Mouse (Mus musculus) hindbrain, embryonic 10.5 days (tissue): ENCODE measurements around the gene Rai14. TPM values are rescaled to one million over a fixed set of nuclear protein-coding genes. Genes with fewer than 3 reads are reported as not detected.

Experiments
- DNase-seq: peaks from one replicate; pipeline ENCODE4 v3.0.0-alpha.2; 2017; ENCODE audit warnings: low spot score
- H3K27ac ChIP-seq: fragments of 300-500 bp; sonication (generic); 2 replicates; pipeline ENCODE4 v1.5.1; 2016; ENCODE audit warnings: mild to moderate bottlenecking, moderate library complexity
- H3K27me3 ChIP-seq: fragments of 300-500 bp; sonication (generic); 2 replicates; pipeline ENCODE4 v1.6.1; 2016; ENCODE audit warnings: mild to moderate bottlenecking; ENCODE audit not compliant: poor library complexity, insufficient read depth, severe bottlenecking
- H3K36me3 ChIP-seq: fragments of 300-500 bp; sonication (generic); 2 replicates; pipeline ENCODE4 v1.6.1; 2016; ENCODE audit warnings: mild to moderate bottlenecking, moderate library complexity
- H3K4me1 ChIP-seq: fragments of 300-500 bp; sonication (generic); replicated peaks from 2 replicates; pipeline ENCODE4 v1.6.1; 2016; ENCODE audit warnings: mild to moderate bottlenecking
- H3K4me3 ChIP-seq: fragments of 300-500 bp; sonication (generic); 2 replicates; pipeline ENCODE4 v1.5.1; 2016; ENCODE audit warnings: mild to moderate bottlenecking, moderate library complexity
- H3K9me3 ChIP-seq: fragments of 300-500 bp; sonication (generic); 2 replicates; pipeline ENCODE4 v1.6.1; 2016; ENCODE audit warnings: mild to moderate bottlenecking, moderate library complexity
- WGBS: fragments of 180-500 bp; shearing (Covaris S2); methylation state at CpG from one replicate; pipeline ENCODE4 v1.1.7; 2016; 5-methylcytosine and 5-hydroxymethylcytosine counted together
- polyA plus RNA-seq: library from polyadenylated mRNA; unstranded; fragments of >200 nt; fragmentation: Nextera tagmentation; extraction: Ambion mirVana; gene quantifications from 2 replicates; pipeline ENCODE4 v1.2.1, GENCODE M21; 2016

Gene Rai14
- polyA plus RNA-seq, 1 experiment from 2014 or later, result 72.2 TPM

DNA sequence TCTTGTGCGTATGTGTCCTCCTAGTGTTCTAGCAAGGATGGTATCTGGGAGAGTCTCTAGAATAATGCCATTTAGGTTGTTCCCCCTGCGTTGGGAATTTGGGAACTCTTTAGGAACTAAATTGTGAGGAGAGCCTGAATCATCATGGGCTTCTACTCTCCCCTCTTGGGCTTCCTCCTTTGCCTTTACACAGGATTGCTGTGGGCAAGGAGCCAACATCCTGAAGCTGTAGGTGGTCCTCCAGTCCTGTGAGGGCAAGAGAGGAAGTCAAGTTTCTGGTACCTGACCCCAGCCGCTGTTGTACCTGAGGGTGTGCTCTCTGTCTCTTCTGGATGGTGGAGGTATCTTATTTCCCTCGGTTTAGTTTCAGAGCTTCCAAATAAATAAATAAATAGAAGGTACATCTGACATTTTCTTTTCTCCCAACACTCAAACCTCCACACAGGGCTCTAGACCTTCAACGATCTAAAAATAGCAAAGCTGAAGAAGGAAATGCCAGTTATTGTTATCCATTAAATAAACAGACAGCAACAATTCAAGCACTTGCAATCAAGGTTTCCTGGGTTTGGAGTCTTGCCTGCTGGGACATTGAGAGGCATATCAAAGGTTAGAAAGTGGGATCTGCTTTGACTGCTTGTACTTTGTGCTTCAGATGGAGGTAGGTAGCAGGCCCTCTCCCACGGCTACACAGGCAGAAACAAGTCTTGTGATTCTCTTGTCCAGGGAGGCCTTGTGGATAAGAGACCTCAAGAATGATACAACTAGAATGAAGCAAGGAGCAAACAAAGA is 24.1 kb upstream of the Rai14 start:
- Histone ChIP-seq H3K27ac (no peak overlapping the region), H3K36me3 (no peaks in the 10 kb centered on the region), H3K27me3 (no peaks in the 10 kb centered on the region), H3K4me3 (no peak overlapping the region), H3K9me3 (no peaks in the 10 kb centered on the region), H3K4me1 (0 out of 2 replicates have a peak, but pooled peaks cover 8% of the 10 kb centered on the region)
- WGBS, result 83% methylated on average over 6 of the region's 6 CpGs
- DNase-seq, result no peak

GRCm38 (mm10) chr15:10735948-10736347 is 21.5 kb upstream of the Rai14 start:
- Histone ChIP-seq H3K4me1 (0 out of 2 replicates have a peak, but pooled peaks cover 4% of the 10 kb centered on the region), H3K4me3 (no peak overlapping the region), H3K9me3 (no peaks in the 10 kb centered on the region), H3K27me3 (no peaks in the 10 kb centered on the region), H3K36me3 (no peaks in the 10 kb centered on the region), H3K27ac (no peak overlapping the region)
- DNase-seq, result no peak
- WGBS, result 90% methylated on average over 4 of the region's 4 CpGs

GRCm38 (mm10) chr15:10735216-10735615 is 20.8 kb upstream of the Rai14 start:
- Histone ChIP-seq H3K27ac (no peak overlapping the region), H3K27me3 (no peaks in the 10 kb centered on the region), H3K9me3 (no peaks in the 10 kb centered on the region), H3K4me3 (no peak overlapping the region), H3K36me3 (no peaks in the 10 kb centered on the region), H3K4me1 (0 out of 2 replicates have a peak, but pooled peaks cover 4% of the 10 kb centered on the region)
- 79% methylated on average over 8 of the region's 8 CpGs for WGBS
- DNase-seq, result no peak

DNA sequence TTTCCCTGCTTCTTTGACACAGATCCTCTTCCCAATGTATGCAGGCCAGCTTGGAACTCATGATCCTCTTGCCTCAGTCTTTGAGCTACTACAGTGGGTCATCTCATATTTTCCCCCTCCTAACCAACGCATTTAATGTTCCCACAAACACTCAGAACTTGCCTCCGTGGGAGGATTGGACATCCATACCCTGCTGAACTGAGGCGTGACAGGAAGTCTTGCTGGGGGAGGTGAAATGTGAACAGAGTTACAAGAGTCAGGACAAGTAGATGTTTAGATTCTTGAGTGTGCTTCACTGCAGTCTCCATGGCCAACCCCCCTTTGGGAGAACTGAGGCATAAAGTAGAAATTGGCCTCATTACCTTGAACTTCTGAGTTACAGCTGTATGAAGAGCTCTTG is 17.0 kb upstream of the Rai14 start:
- Histone ChIP-seq H3K27me3 (no peaks in the 10 kb centered on the region), H3K4me3 (no peak overlapping the region), H3K36me3 (no peaks in the 10 kb centered on the region), H3K27ac (no peak overlapping the region), H3K9me3 (0 out of 2 replicates have a peak, but pooled peaks cover 2% of the 10 kb centered on the region), H3K4me1 (0 out of 2 replicates have a peak, but pooled peaks cover 4% of the 10 kb centered on the region)
- WGBS, result 81% methylated on average over 3 of the region's 3 CpGs
- no peak for DNase-seq

- Histone ChIP-seq H3K27ac (no peak overlapping the region), H3K4me3 (no peak overlapping the region), H3K9me3 (0 out of 2 replicates have a peak, but pooled peaks cover 2% of the 10 kb centered on the region), H3K4me1 (peaks cover 27% of the 10 kb centered on the region), H3K36me3 (no peaks in the 10 kb centered on the region), H3K27me3 (no peaks in the 10 kb centered on the region)
- DNase-seq, result no peak
- WGBS, result 82% methylated on average over 3 of the region's 3 CpGs
Observed at GRCm38 (mm10) chr15:10726272-10726671, 11.8 kb upstream of the Rai14 start.

- H3K27ac ChIP-seq, result no peak overlapping the region
- 0 out of 2 replicates have a peak, but pooled peaks cover 2% of the 10 kb centered on the region for H3K9me3 ChIP-seq
- 83% methylated on average over 3 of the region's 3 CpGs for WGBS
- no peaks in the 10 kb centered on the region for H3K36me3 ChIP-seq
- H3K4me3 ChIP-seq, result no peak overlapping the region
- H3K27me3 ChIP-seq, result no peaks in the 10 kb centered on the region
- DNase-seq, result no peak
- peaks cover 32% of the 10 kb centered on the region for H3K4me1 ChIP-seq
Observed at GRCm38 (mm10) chr15:10724857-10725256, 10.4 kb upstream of the Rai14 start.

DNA sequence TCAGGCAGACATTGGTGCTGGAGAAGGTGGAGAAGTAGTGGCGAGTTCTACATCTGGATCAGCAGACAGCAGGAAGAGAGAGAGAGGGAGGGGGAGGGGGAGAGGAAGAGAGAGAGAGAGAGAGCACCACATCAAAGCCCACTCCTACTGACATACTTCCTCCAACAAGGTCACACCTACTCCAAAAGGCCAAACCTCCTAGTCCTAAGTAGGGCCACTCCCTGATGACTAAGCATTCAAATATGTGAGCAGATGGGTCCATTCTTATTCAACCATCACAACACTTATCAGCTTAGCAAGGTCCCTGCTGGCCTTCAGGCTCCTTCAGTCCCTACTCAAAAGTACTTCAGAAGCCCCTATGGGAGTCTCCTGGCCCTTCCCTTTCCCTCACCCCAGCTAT is 9.1 kb upstream of the Rai14 start:
- Histone ChIP-seq H3K27ac (peak overlapping the region; percentile 71), H3K36me3 (no peaks in the 10 kb centered on the region), H3K27me3 (no peaks in the 10 kb centered on the region), H3K4me3 (no peak overlapping the region), H3K9me3 (0 out of 2 replicates have a peak, but pooled peaks cover 2% of the 10 kb centered on the region), H3K4me1 (peaks cover 32% of the 10 kb centered on the region)
- WGBS, result 43% methylated on average over 1 of the region's 1 CpGs
- DNase-seq, result no peak

- WGBS, result 26% methylated on average over 12 of the region's 12 CpGs
- no peak overlapping the region for H3K4me3 ChIP-seq
- H3K27me3 ChIP-seq, result no peaks in the 10 kb centered on the region
- H3K4me1 ChIP-seq, result peaks cover 32% of the 10 kb centered on the region
- peaks cover 2% of the 10 kb centered on the region; the same call in 1 of the 2 replicates for H3K36me3 ChIP-seq
- DNase-seq, result no peak
- peaks cover 4% of the 10 kb centered on the region for H3K9me3 ChIP-seq
- peak overlapping the region; percentile 71 for H3K27ac ChIP-seq
Observed at GRCm38 (mm10) chr15:10722629-10723339, 8.4 kb upstream of the Rai14 start.

DNA sequence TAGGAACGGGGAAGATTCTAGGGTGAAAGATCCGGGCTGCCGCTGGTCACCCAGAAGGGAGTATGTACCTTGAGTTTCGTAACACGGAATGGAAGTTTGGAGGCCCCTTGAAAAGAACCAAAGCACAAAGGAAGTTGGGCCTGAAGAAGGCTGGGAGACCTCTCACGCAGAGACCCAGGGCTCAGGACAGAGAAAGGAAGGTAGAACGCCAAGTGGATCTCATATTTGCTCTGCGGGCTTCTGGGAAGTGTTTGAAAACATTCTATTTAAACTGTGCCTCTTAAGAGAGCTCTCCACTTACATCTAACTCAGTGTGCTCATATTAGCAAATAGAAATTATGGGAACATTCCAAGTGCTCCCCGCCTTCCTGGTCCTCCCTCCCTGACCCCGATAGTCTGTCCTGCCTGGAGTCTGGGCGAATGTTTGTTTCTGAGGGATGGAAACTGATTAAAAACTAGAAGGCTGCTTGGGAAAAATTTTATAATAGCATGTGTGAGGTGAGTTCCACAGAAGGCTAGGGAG is 6.9 kb upstream of the Rai14 start:
- Histone ChIP-seq H3K4me3 (no peak overlapping the region), H3K27me3 (no peaks in the 10 kb centered on the region), H3K27ac (peak overlapping the region; percentile 16), H3K9me3 (peaks cover 4% of the 10 kb centered on the region), H3K4me1 (peaks cover 32% of the 10 kb centered on the region), H3K36me3 (peaks cover 12% of the 10 kb centered on the region)
- 91% methylated on average over 11 of the region's 11 CpGs for WGBS
- DNase-seq, result no peak

DNA sequence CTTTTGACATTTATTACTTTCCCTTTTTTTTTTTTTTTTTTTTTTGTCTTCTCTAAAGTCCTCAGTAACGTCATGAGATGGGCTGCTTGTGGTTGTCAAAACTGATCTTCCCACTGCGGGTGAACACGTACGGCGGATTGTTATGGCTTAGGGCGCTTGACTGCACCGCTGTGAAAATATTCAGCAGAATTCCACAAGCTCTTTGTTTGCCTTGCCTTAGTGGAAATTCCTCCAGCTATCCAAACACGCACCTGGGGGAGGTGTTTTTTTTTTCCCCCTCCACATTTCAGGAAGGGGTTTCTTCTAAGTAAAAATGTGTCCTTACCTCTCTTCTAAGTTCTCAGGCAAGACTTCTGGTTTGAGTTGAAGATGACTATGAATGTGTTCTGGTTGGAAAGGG is 6.2 kb upstream of the Rai14 start:
- Histone ChIP-seq H3K27ac (peak overlapping the region; percentile 45; the same call in 1 of the 2 replicates), H3K36me3 (peaks cover 12% of the 10 kb centered on the region), H3K27me3 (no peaks in the 10 kb centered on the region), H3K4me1 (peaks cover 36% of the 10 kb centered on the region), H3K9me3 (peaks cover 4% of the 10 kb centered on the region), H3K4me3 (no peak overlapping the region)
- no peak for DNase-seq
- WGBS, result 77% methylated on average over 8 of the region's 8 CpGs

- WGBS, result 94% methylated on average over 11 of the region's 11 CpGs
- Histone ChIP-seq H3K27me3 (no peaks in the 10 kb centered on the region), H3K36me3 (peaks cover 12% of the 10 kb centered on the region), H3K4me1 (peaks cover 41% of the 10 kb centered on the region), H3K4me3 (no peak overlapping the region), H3K27ac (no peak overlapping the region), H3K9me3 (peaks cover 4% of the 10 kb centered on the region)
- no peak for DNase-seq
Observed at GRCm38 (mm10) chr15:10720188-10720587, 5.8 kb upstream of the Rai14 start.

DNA sequence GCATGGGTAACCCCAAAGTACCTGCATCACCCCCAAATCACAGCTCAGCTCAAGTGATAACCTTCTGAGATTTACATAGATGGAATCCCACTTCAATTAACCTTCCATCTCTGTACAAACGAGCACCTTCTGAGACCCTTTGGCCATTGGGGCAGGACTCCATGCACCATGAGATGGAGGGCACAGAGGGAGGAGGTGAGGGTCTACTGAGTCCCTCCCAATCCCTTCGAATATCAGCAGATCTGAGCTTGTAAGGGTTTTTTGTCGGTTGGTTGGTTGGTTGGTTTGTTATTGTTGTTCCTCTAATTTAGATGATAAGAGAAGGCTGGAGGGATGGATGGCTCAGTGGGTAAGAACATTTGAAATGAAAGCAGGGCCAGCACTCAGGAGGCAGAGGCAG is 5.1 kb upstream of the Rai14 start:
- WGBS, result 92% methylated on average over 3 of the region's 3 CpGs
- Histone ChIP-seq H3K4me3 (no peak overlapping the region), H3K4me1 (peaks cover 48% of the 10 kb centered on the region), H3K36me3 (peaks cover 12% of the 10 kb centered on the region), H3K9me3 (peaks cover 4% of the 10 kb centered on the region), H3K27ac (no peak overlapping the region), H3K27me3 (no peaks in the 10 kb centered on the region)
- no peak for DNase-seq

DNA sequence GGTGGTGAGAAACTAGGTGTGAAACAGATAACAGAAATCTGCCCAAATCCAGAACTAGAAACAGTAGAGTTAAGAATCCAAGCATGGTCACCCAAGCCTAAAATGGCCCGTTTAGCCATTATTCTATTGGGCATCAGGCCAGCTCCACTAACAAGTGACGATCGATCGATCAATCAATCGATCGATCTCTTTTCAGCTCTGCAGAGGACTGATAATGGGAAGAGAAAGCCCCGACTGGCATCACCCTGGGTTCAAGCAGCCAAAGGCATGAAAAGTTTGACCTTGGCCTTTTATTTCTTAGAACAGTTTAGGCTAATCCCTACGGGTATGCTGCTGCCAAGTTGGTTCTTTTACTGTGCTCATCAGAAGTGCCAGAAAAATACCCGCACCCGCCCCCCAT is 4.3 kb upstream of the Rai14 start:
- no peak overlapping the region for H3K4me3 ChIP-seq
- H3K4me1 ChIP-seq, result peaks cover 44% of the 10 kb centered on the region
- H3K36me3 ChIP-seq, result peaks cover 12% of the 10 kb centered on the region
- peaks cover 4% of the 10 kb centered on the region for H3K9me3 ChIP-seq
- DNase-seq, result no peak
- no peak overlapping the region for H3K27ac ChIP-seq
- WGBS, result 89% methylated on average over 10 of the region's 10 CpGs
- H3K27me3 ChIP-seq, result no peaks in the 10 kb centered on the region
